Mouse (Mus musculus): ENCODE results near the gene Ptpn12.

DNA sequence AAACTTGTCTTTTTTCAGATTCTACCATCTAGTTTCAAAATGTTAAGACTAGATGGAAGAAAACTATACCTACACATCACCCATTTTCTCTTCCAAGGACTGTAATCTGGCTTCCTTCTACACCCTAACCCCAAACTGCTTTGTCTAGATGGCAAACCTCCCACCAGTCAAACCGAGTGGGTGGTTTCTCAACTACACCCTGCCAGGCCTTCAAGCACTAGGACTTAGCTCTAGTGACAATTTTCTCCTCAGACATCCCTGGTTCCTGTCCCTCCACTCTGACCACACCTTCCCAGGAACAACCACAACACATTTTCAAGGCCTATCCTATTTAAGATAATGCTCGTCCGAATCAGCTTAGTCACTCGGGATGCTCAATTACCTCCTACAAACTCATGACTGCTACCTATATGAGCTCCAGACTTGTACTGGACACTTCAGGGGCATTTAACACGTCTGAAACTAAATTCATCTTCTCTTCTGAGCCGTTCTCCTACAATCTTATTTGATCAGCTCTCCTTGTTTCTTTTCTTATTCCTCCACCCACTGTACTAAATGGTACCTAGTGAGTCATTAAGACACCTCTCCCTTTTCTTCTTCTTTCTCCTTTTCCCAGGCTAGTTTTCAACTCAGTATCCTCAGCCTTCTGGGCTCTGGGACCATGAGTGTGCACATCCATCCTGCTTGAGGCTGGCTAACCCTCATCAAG is 5.5 kb downstream of the Ptpn12 start:
- TF ChIP-seq HCFC1 (IDR thresholded peaks at IDR 0.05; ENCODE audit: borderline replicate concordance, insufficient read depth, low read length) (no peak), CHD2 (IDR thresholded peaks at IDR 0.05; ENCODE audit: low read depth, low read length) (no peak), ZNF384 (IDR thresholded peaks at IDR 0.05; ENCODE audit: low read depth, low read length) (no peak), ZC3H11A (IDR thresholded peaks at IDR 0.05; ENCODE audit: borderline replicate concordance, low read depth, low read length) (no peak)

Data from ES-E14 (cell line).